Mouse (Mus musculus) cortical plate, adult 2 months (tissue): ENCODE data around the gene Scd3.

Source experiments
- CTCF ChIP-seq: fragments of 200-500 bp; IDR thresholded peaks from 2 replicates; pipeline ENCODE4 v1.5.1; 2011; ENCODE audit warnings: mild to moderate bottlenecking, control low read depth, low read length; ENCODE audit not compliant: insufficient read depth; ENCODE audit errors: extremely low read depth
- POLR2A ChIP-seq: fragments of 200-500 bp; IDR thresholded peaks from 2 replicates; pipeline ENCODE4 v1.6.1; 2011; ENCODE audit warnings: mild to moderate bottlenecking, low read length, control low read depth; ENCODE audit not compliant: insufficient read depth; ENCODE audit errors: extremely low read depth

DNA sequence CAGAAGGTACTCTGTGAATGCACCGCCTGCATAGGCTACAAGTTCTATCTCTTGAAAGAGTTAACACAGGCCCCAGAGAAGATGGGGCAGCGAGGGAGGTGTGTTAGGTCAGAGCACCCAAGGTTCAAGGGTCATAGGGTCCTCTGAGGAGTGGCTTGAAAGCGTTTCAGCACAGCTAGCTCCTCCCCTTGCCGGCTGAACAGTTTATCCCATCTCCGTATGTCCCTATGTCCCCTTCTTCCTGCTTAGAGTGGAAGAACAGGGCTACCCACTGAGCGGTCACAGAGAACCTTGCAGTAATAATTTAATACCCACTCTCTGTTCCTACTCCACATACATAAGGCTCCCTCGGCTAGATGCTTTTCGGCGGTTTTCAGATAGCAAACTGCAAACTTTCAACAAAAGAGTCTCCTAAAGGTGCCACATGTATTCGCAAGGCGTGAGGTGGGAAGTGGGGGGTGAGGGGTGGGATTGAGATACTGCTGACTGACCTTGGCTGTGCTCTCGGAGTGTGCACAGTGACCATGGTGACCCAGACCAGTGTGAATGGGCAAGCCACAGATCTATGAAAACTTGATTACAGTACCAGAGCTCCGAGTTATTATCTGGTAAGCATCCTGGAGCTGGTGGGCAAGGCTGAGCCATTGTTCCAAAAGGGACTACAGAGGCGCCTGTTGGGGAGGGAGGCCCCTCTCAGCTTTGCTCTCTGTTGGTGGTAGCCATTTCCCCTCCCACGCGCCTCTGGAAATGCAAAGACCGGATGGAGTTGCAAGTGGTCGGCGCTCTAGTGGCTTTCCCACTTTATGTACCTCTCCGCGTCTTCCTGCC is 90.1 kb downstream of the Scd3 start, which contains the start of gene Scd2:
- TF ChIP-seq CTCF (no peak), POLR2A (no peak)
